Mouse (Mus musculus) adrenal gland, adult 8-10 months (tissue): Measurements from ENCODE around the gene Tmem207. TPM values are rescaled to one million over a fixed set of nuclear protein-coding genes. Genes with fewer than 3 reads are reported as not detected.
"Not testable (repeated sequence)": the region's sequence is repeated elsewhere in the genome, so short reads cannot be mapped to it uniquely, and the experiment has no call there.

Source experiments
- DNase-seq: peaks from one replicate; pipeline ENCODE4 v3.0.0; 2022
- total RNA-seq, 4 experiments: library from RNA; stranded (reverse); gene quantifications; 2 replicates each; pipeline ENCODE4 v1.2.4; 2022

Tmem207 gene
- not detected for total RNA-seq

DNA sequence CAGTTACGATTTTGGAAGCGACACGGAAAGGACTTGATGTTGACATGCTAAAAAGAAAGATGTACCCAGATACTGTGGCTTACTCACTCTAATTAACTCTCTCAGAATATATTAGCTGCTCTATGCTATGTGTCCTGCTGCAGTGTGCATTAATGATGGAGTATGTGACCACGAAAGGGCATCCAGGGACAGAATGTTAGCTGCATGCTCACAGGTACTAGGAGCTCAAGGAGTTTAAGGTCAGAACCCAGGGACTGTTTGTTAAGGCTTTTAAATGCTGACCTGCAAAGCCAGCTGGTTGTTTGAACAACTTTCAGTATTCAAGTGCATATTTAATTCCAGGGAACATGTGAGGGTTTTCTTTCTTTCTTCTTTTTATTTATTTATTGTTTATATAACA lies at the start of gene Tmem207:
Gene Tmem207, minus strand, starts transcription at position 101 of the 400 bp plus-strand sequence.
- DNase-seq = no peak

DNA sequence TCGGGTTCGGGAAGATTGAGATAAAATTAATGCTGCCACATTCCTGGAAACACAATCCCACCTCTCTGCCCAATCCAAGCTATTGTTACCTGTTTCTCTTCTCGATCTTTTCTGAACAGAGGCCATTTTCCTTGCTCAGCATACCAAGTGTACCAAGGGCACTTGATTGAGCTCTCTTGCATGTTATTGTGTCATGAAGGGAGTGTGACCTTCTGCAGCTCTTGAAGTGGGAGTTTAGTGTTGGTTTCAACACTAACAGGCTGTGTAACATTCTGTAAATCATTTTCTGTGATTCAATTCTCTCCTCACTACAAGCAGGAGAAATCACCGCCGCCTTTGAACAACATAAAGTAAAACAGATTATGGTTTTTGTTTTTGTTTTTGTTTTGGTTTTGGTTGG lies 47.6 kb upstream of the Tmem207 start:
- DNase-seq = no peak

DNA sequence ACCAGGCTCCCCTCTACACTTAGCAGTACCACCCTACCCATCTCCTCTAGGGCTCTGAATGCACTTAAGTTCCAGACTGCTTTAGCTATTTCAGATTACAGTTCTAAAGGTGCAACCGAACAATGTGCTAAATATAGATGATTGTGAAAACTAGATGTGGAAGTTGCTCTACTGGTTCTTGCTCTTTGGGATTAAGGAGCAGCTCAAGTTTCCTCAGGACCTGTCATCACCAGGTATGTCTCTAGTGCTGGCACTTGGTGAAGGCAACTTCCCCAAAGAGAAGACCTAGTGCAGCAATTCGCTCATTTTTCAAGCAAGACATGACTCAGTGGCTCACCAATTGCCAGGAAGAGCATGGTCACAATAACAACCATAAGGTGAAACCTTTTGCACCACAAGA lies 45.3 kb upstream of the Tmem207 start:
- DNase-seq = no peak

DNA sequence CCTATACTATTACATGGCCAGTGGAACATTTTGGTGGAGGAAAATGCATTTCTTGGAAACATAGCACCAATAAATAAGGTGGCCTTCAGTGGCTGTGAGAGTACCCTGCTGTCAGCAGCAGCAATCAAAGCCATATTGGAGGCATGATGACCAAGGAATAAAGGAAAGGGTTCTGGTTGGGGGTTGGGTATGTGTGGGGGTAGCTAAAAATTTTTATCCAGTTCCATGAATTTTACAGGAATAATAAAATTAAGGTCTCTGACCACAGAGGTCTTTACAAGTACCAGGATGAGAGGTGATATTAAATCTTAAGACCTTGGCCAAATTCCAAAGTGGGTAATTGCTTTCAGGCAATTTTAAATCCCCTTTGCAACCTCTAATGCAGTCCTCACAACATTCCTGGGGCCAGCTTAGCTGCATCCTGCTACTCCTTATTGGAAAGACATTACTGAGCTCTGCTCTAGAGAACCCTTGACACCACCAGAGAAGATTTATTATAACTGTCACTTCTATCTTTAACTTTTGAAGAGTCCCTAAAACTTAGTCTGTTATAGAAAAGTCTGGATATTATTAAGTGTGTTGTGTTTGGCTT lies 42.9 kb upstream of the Tmem207 start:
- DNase-seq = no peak

DNA sequence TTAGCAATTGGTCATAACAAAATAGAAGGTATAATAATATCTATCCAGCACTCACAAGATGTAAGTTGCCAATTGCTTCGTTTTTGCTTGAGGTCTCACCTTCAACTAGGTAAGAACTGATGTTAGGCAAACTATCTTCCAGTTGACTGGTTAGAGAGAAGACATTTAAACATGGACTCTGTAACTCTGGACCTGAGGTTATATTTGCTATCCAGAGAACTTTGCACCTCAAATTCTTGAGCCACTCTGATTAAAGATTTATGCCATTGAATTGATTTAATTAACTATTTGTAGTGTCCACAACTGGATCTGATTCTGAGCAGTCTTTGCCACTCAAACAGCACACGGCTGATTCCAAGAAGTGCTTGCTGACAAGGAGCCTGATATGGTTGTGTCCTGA lies 36.2 kb upstream of the Tmem207 start:
- DNase-seq = no peak

DNA sequence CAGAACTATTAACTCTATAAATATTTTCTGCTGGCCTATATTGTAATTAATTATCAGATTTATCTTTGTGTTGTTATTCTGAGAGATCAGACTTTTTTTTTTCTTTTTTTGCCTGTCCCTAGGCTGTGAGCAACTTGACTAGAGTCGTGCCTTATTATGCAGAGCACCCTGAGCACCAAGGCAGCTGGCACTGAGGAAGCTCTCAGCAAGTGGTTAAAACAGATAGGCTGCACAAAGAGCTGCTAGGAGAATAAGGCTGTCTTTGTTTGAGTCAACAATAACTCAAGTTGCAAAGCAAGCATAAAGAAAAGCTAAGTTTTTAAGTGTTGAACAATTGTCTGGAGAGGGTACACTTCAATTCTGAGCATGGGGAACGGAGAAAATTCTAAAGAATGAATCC lies 35.2 kb upstream of the Tmem207 start:
- DNase-seq = no peak

DNA sequence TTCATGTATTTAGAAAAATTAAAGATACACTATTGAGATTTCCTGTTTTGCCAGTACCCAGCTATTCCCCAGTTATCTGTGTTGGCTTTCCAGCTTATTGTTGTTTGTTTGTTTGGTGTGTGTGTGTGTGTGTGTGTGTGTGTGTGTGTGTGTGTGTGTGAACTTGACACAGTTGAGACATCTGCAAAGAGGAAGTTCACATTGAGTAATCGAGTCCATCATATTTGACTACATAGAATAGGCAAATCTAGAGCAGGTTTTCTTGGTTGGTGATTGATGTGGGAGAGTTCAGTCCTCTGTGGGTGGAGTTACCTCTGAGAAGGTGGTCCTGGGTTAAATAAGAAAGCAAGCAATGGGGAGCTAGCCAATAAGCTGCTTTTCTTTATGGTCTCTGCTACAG lies 32.2 kb upstream of the Tmem207 start:
- no peak for DNase-seq

DNA sequence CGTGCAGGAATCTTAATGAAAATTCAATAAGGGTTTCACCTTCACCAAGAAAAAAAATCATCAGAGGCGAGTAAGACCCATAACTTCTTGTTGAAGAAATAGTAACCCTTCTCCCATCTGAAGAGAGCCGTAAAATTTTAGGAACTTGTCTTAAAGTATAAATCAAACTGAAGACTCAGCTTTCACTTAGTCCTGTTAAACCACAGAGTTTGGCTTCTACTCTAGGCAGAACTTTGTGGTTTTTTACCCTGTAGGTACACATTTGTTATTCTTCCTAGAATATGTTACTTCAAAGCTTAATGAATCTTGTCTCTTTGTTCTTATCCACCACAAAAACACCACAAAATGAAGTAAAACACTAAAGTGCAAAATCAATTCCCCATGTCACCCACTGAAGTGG lies 25.7 kb upstream of the Tmem207 start:
- no peak for DNase-seq

DNA sequence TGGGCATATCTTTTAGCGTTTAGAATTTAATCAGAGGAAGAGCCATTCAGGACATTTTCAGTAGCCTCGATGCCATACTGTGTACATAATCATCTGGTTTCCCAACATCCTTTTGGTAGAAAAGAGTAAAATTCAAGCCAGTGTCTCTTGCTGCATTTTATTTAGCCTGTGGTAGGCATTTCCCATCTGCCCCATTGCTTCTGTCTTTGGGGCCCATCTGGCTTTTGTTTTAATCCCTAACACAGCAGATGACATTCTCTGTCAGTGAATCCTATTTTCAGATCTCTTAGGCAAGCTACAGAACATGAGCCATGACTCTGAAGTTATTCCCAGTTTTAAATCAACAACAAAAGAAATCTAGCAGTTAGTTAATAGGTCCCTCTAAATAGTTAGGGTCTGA lies 22.7 kb upstream of the Tmem207 start:
- DNase-seq = no peak

DNA sequence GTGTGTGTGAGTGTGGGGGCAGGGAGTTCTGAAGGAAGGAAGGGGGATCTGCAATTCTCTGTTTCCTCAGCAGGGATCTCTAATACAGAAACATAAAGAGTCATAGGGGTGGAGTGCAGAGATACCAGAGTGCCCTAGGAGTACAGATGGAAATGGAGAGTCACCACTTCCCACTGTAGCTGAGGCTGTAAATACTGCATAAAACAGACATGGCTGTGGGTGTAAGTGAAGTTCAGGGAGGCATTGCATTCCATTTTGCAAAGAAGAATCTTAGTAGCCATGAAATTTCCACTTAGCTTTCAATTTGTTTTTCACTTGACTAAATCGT lies 20.3 kb upstream of the Tmem207 start:
- no peak for DNase-seq

DNA sequence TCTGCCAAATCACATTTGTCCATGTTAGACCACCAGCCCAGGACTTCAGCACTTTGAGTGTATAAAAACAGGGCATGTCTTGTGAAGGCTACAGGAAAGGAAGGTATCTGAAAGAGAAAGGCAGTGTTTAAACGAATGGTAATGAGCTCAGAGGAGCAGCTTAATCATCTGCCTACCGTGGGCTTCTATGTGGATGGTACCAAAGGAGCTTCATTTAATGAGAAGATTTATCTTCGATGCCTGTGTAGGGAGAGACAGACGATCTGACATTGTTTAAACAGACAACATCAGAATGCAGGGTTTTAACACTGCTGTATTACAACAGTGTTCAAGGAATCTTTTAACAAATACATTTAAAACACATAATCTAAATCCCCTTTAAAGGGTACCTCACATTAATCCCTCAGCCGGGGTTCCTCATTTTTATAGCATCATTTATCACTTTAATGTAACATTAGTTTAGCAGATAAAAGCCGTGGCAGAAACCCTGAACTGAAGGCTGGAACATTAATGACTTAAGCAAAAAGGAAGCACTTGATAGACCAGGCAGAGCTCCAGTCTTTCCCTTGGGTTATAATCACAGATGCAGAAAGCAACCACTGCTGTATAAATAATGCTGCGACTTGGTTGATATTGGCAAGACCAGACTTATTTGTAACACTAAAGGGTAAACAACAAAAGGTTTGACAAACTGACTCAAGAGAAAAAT lies 19.8 kb upstream of the Tmem207 start:
- no peak for DNase-seq

DNA sequence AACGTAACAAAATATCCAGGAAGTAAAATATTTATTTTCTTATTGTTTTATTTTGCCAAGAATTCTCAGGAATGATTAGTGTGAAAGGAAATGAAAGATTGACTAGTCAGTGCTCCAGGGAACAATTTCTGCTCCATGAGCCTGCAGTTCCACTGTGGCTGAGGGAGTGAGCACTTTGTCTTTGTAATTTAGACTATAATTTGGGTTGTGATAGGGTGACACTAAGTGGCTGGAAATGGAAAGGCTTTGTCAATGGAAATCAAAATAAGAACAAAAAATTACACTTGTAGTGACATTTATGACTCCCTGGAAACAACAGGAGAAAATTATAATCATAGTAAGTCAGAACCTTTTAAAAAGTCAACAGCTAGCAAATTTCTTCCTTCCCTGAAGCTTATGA lies 5.7 kb upstream of the Tmem207 start:
- DNase-seq = no peak

DNA sequence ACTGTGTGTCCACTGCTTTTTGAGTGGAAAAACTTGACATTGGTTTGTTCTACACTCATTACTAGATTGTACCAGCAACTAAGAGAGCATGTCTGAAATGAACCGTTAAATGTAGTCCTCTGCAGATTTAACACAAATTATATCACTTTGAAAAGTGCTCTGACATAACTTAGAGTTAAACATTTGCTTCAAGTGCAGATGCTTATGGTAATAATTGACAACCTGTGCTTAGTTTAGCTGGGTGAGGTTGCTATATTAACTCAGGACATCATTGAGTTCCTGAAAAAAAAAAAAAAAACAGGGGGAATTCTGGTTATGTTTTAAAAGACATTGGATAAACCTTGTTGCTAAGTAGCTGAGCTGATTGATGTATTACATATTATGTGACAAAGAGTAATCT lies 3.9 kb upstream of the Tmem207 start:
- DNase-seq = no peak

DNA sequence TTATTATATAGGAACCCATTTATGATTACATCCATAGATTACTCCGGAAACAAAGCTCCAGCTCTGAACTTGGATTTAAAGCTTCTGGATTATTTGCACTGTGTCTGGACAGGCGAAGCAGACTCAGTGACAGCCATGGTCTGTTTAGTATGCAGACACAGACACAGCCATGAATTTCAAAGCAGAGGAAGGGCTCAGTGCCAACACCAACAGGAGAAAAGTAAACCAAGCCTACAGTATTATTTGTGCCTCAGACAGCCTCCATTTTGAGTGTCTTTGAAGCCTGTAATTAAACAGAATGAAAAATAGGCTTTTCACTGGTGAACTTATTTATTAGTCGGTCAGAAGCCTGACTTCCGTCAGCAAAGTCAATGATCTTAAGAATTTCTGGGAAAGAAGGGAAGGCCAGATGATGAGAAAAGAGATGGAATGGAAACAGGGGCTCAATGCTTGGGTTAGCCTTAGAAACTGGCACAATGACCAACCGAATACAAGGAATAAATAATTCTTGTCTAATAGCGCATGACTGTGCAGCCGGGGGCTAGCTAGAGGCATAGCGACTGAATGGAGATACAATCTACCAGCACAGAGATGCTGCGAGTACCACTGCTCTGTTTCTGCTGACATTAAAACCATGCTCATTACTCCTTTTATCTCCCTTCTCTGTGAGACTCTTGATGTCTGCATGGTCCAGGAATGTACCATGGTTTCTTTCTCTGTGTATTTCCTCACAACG lies 1.5 kb upstream of the Tmem207 start:
- DNase-seq = no peak

DNA sequence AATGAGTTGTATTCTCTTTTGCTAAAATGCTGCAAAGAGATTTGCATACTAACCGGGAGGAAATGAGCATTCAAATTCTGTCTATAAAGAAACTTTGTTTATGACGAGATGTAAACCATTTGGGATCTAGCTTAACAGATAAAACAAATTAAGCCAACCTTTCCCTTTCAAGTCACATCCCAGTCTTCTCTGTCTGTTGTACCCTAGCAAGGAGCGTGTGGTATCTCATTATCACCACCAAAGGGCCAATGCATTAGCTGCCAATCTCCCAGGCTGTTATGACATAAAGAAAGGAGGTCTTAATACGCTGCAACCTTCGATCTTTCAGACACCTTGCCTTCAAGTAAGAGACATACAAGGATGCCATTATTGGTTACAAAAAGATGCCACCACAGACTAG lies 737 bp downstream of the Tmem207 start:
- DNase-seq = no peak

DNA sequence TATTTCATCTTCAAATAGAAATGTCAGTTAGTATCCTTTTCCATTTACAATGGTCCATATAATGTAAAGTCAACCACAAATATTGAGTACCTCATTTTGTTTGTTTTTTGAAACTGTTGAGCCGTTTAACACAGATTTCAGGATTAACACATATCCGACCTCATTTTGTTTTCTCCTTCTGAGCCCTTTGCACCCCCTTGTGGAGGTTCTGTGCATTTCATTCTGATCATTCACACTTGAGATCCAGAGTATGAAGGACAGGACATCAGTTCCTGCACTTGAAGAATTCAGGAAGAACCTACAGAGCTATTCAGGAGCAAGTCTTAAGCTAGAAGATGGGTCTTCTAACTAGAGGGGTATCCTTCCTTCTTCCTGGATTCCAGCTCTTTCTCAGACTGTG lies 7.0 kb downstream of the Tmem207 start:
- no peak for DNase-seq

DNA sequence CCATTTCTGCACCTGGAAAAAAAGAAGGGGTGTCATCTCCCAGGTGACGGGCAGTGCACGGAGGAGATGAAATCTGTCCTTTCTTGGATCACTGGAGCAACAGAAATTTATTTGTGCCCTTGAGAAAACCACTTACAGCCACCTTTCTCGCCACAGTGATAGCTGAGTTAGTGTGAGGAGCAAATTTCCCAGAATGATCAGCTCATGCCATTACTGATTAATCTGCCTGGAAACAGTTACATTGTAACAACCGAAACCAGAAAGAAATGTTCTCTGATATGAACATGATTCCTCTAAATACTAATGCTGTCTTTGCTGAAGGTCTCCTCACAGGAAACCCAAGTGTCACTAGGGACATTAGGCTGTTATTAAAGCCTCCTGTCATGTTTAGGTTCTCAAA lies 21.6 kb downstream of the Tmem207 start:
- no peak for DNase-seq

DNA sequence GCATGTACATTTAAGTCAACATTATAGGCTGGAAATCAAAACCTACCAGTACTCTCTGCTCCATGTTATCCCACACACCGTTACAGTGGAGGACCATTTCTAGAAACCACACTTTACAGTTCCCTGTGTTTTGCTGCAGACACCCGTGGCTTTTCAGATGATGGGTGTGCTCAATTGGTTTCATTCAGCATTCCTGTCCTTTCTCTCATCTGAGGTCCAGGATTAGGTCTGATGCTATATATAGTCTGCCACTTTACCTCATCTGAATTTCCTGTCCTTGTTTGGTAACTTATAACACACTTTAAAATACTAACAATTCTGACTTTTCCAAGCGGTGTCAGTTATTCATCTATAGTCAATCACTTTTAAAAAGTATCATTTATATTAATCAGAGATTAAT lies 25.8 kb downstream of the Tmem207 start:
- no peak for DNase-seq

DNA sequence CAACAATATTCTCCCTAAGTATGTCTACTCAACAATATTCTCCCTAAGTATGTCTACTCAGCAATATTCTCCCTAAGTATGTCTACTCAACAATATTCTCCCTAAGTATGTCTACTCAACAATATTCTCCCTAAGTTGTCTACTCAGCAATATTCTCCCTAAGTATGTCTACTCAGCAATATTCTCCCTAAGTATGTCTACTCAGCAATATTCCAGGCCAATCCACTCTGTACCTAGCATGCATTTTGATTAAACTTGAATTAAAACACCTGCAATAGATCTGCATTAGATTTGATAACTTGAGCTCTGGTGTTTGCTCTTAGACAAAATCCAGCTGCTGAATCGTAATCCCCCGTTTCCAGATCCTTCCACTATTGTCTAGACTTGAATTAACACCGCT lies 26.9 kb downstream of the Tmem207 start:
- DNase-seq = not testable (repeated sequence)

DNA sequence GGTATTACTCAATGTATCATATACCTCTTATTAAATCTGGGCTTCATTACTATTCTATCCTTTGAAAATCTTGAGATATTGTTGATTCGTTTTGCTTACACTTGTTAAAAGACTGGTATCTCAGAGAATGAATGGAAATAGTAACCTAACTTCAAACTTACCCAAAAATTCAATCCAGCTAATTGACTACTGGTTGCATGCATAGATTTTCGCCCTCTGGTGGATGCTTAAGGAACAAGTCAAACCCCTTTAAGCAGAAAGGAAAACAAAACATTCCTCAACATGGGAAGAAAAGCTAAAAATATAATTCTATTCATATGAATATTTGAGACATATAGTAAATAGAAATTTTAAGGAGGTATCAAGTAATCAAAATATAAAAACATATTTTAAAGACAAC lies 30.8 kb downstream of the Tmem207 start:
- no peak for DNase-seq

DNA sequence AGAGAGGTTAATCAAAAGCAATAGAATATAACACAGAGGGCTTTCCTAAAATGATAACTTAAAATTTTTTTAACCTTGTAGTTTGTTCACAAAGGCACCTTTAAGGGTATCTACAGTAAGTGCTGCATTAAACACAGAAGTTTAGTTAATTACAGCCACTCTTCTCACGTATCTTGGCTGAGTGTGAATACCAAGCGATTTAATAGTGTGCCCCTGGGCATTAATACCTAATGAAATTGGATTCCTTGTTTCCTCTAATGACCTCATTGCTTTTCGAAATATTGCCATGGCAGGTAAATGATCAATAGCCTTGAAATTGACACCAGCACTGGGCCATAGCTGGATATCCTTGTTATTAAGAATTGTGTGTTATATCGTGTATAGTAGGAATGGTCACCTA lies 55.3 kb downstream of the Tmem207 start:
- no peak for DNase-seq

DNA sequence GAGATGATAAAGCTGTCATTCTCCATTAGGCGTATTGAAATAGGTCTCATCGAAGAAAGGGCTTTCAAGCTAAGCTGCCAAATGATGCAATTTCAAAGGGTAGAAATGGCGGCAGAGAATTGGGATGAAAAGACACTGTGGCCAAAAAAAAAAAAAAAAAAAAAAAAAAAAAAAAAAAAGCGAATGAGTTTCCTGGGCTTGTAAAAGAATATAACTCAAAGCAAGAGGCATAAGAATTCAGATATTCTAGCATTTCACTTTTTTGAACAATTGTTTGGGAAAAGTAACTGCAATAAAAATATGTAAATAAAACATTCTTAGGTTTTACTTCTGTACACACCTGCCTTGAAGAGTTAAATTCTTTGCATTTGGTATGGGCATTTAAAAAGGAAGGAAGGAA lies 60.0 kb downstream of the Tmem207 start:
- no peak for DNase-seq

DNA sequence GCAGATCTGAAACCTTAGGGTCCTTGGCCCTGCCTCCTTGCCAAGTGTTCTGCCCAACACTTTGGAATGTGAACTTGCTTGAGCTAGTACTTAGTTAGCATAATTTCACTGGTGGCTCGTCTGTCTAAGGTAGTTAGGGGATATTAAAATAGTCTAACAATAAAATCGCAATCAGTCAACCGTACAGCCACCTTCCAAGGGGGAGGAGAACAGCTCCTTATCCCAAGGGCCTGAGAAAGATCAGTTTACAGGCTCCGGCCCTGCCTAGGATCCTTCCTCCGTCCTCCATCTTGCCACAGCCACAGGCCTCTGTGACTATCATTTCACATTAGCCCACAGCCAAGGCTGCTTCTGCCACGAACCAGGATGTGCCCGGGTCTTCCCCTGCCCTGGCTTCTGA lies 63.7 kb downstream of the Tmem207 start, which contains the start of gene Cldn16:
Gene Cldn16, plus strand, starts transcription at position 301 of the 400 bp plus-strand sequence.
- DNase-seq = no peak

DNA sequence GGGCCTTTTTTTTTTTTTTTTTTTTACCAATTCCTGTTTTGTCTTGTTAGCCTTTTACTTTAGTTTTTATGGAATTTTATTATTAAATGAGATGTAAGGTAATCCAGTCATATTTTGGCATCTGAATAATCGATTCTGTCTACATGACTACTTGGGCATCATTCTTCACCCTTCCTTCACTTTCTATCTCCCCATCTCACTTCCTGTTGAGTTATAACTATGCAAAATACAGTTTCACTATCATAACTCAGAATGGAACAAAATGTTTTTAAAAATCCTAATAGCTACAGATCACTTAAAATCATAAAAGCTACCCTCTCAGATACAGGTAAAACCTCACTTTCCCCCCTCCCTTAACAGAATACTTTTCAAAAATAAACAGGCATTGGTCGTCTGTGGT lies 70.4 kb downstream of the Tmem207 start:
- no peak for DNase-seq
